Mouse (Mus musculus): ENCODE data around the gene Vmp1.
A peak's percentile ranks its signal among the peaks of the same experiment; 100 is the strongest.

Vmp1 gene

GRCm38 (mm10) chr11:86568425-86568824, 115.2 kb downstream of the Vmp1 start:
- DNase-seq (ENCODE audit: low spot score) = no peak

- no peak for DNase-seq (ENCODE audit: low spot score)
Observed at GRCm38 (mm10) chr11:86558258-86558657, 125.4 kb downstream of the Vmp1 start.

- no peak for DNase-seq (ENCODE audit: low spot score)
Observed at GRCm38 (mm10) chr11:86553525-86553924, 130.1 kb downstream of the Vmp1 start.

GRCm38 (mm10) chr11:86547412-86547811, 136.2 kb downstream of the Vmp1 start:
- no peak for DNase-seq (ENCODE audit: low spot score)

GRCm38 (mm10) chr11:86545556-86545955, 138.1 kb downstream of the Vmp1 start:
- no peak for DNase-seq (ENCODE audit: low spot score)

DNA sequence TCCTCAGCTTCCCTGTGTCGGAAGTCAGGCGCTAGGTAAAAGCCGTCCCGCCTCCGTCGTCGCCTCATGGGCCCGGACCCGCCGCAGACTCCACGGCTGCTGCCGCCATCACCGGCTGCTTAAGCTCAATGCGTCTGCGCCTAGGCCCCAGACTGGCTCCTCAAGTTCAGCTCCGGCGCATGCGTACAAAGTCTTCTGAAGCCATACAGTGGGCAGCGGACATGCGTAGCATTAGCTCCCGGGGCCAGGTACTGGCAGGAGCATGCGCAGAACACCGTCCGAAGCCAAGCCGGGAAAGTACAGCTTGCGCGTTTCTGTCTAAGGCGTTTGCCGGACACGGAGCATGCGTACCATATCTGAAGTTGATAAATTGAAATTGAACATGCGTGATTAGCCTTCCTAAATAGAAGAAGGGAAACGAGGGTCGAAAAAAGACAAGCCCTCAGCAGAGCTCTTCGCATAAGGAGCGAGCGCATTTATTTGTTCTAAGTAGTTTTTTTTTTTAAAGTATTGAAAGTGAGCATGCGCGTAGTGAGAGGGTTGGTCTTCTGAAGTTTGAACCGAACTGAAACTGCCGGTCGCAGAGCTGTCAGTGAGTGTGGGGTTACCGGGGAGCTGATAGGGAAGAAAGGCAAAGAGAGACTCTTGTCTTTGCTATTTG, 138.9 kb downstream of the Vmp1 start, which contains the start of the genes Rps6kb1 and Tubd1:
TSS of gene Rps6kb1 (minus strand) at position 167 of the 661 bp plus-strand sequence.
TSS of gene Tubd1 (plus strand) at position 353 of the 661 bp plus-strand sequence.
- peak; percentile 99 for DNase-seq (ENCODE audit: low spot score)

- DNase-seq (ENCODE audit: low spot score) = peak; percentile 31
Observed at GRCm38 (mm10) chr11:86543960-86544638, 139.5 kb downstream of the Vmp1 start.

DNA sequence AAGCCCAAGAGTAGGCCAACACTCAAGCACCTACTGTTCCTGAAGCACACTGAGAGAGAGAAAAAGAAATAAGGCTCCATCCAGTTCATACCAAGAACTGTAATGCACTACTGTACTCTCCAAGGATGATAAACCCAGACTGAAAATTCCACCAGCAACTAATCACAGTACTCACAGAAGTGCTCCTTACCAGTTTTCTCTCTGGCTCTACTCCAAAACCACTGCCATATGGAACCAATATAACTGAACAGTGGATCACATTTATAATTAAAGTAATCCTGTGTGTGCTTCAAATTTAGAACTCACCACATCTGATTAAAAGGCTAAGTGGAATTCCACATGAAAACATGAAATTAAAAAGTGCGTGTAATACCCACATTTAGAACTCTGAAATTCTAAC, 140.8 kb downstream of the Vmp1 start:
- DNase-seq (ENCODE audit: low spot score) = no peak

GRCm38 (mm10) chr11:86540476-86540845, 143.2 kb downstream of the Vmp1 start:
- no peak for DNase-seq (ENCODE audit: low spot score)

GRCm38 (mm10) chr11:86539716-86540475, 143.7 kb downstream of the Vmp1 start:
- no peak for DNase-seq (ENCODE audit: low spot score)

GRCm38 (mm10) chr11:86538786-86539185, 144.8 kb downstream of the Vmp1 start:
- no peak for DNase-seq (ENCODE audit: low spot score)

DNA sequence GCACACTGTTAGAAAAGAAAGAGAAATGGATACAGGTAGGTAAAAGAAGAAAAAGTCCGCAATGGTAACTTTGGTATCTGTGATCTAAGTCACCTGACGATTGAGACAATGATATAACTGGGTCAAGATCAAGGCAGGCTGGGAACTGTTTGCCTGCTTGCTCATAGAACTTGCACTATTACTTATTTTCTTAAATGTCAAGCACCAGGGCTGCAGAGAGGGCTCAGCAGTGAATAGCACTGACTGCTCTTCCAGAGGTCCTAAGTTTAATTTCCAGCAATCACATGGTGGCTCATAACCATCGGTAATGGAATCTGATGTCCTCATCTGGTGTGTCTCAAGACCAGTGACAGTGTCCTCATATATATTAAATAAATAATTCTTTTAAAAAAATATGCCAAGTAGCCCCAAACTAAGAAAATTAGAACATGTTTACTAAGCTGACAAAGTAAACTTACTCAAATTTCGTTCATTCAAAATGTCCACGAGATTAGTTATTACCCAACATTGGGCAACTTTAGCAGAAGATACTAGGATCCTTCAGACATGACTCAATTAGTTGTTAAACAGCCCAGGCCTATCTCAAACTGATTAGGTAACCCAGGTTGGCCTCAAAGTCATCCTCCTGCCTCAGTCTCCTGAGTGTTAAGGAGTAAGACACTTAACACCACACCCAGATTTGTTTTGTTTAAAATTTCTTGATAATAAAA, 149.3 kb downstream of the Vmp1 start:
- DNase-seq (ENCODE audit: low spot score) = no peak
